Mouse (Mus musculus) splenic B cell, adult 2 months (primary cell): ENCODE data around the gene Tyk2.

Source experiments
- DNase-seq: peaks from one replicate; pipeline ENCODE4 v3.0.0-alpha.2; 2011; ENCODE audit warnings: low read depth, low spot score
- H3K27me3 ChIP-seq: 2 replicates; pipeline ENCODE4 v1.6.1; 2012; ENCODE audit warnings: mild to moderate bottlenecking, low read length, moderate library complexity, mixed read lengths; ENCODE audit not compliant: control insufficient read depth, poor library complexity, insufficient read depth, severe bottlenecking
- H3K36me3 ChIP-seq: 2 replicates; pipeline ENCODE4 v1.6.1; 2012; ENCODE audit warnings: mild to moderate bottlenecking, low read length, moderate library complexity, mixed read lengths; ENCODE audit not compliant: control insufficient read depth, poor library complexity, insufficient read depth, severe bottlenecking

Gene Tyk2

GRCm38 (mm10) chr9:21131059-21131956 is at the start of gene Tyk2:
TSS of gene Tyk2 (minus strand) at chr9:21131243.
- H3K36me3 ChIP-seq, result peaks cover 3% of the 10 kb centered on the region; the same call in 1 of the 2 replicates
- DNase-seq, result peak; percentile 96

DNA sequence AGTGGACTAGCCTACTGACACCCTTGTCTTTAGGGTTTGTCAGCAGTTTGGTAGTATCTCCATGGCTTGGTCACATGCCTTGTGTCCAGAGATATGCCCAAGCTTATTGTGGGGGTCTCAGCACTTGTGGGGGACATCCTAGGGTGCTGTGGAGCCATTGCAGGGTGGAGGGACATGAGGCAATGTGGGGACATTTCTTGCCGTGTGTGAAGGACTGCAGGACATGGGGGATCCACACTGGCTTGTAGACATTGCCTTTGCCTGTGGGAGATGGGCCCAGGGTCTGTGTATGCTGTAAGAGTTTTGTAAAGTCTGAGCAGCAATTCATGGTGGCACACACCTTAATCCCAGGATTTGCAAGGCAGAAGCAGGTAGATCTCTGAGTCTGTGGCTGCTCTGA is 49.8 kb upstream of the Tyk2 start:
- no peaks in the 10 kb centered on the region for H3K36me3 ChIP-seq
- DNase-seq, result no peak
- H3K27me3 ChIP-seq, result no peaks in the 10 kb centered on the region

More at GRCm38 (mm10) chr9:21131059-21131956, at the start of gene Tyk2:
- no peaks in the 10 kb centered on the region for H3K27me3 ChIP-seq

GRCm38 (mm10) chr9:21180402-21180801 is 49.4 kb upstream of the Tyk2 start:
- DNase-seq, result no peak
- Histone ChIP-seq H3K36me3 (no peaks in the 10 kb centered on the region), H3K27me3 (no peaks in the 10 kb centered on the region)

DNA sequence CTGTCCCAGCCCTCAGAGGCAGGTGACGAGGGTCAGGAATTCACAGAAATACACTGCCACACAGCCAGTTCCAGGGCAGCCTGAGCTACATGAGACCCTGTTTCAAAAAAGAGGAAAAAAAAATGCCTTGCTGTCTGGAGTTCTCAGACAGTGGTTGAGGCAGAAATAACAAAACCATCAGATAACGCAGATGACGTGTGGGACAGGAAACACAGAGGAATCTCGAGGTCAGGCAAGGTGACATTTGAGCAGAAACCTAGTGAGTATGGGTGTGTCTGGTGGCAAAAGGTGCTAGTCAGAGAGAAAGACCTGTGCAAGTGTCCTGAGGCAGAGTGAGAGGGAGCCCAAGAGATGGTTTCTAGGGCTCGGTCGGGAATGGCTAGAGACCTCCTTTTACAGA is 41.3 kb upstream of the Tyk2 start:
- H3K36me3 ChIP-seq, result no peaks in the 10 kb centered on the region
- no peak for DNase-seq
- no peaks in the 10 kb centered on the region for H3K27me3 ChIP-seq

- no peaks in the 10 kb centered on the region for H3K36me3 ChIP-seq
- H3K27me3 ChIP-seq, result no peaks in the 10 kb centered on the region
- no peak for DNase-seq
These were observed 38.1 kb upstream of the Tyk2 start for GRCm38 (mm10) chr9:21169157-21169556.

GRCm38 (mm10) chr9:21168161-21169123 is 37.4 kb upstream of the Tyk2 start:
- Histone ChIP-seq H3K36me3 (no peaks in the 10 kb centered on the region), H3K27me3 (no peaks in the 10 kb centered on the region)
- peak; percentile 83 for DNase-seq

- peak; percentile 52 for DNase-seq
- Histone ChIP-seq H3K36me3 (no peaks in the 10 kb centered on the region), H3K27me3 (no peaks in the 10 kb centered on the region)
These were observed 36.4 kb upstream of the Tyk2 start for GRCm38 (mm10) chr9:21167140-21168097.

DNA sequence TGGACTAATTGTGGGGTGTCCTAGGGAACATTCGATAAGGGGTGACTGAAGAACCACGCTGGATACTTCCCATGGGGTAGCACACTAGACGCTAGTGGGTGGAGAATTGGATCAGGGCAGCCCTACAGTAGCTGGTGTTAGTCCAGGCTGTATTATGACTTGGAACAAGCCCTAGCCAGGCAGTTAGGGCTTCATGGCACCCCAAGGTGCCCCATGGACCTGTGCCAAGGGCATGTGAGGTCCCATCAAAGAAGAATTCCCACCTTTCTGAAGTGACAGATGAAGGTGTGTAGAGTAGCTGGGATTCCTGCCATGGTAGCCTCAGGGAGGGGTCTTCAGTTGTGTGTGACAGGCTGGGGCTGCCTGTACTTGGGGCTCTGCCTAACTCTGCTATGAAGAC is 35.5 kb upstream of the Tyk2 start:
- no peak for DNase-seq
- Histone ChIP-seq H3K36me3 (no peaks in the 10 kb centered on the region), H3K27me3 (no peaks in the 10 kb centered on the region)

GRCm38 (mm10) chr9:21165952-21166451 is 35.0 kb upstream of the Tyk2 start:
- Histone ChIP-seq H3K27me3 (no peaks in the 10 kb centered on the region), H3K36me3 (no peaks in the 10 kb centered on the region)
- peak; percentile 65 for DNase-seq

DNA sequence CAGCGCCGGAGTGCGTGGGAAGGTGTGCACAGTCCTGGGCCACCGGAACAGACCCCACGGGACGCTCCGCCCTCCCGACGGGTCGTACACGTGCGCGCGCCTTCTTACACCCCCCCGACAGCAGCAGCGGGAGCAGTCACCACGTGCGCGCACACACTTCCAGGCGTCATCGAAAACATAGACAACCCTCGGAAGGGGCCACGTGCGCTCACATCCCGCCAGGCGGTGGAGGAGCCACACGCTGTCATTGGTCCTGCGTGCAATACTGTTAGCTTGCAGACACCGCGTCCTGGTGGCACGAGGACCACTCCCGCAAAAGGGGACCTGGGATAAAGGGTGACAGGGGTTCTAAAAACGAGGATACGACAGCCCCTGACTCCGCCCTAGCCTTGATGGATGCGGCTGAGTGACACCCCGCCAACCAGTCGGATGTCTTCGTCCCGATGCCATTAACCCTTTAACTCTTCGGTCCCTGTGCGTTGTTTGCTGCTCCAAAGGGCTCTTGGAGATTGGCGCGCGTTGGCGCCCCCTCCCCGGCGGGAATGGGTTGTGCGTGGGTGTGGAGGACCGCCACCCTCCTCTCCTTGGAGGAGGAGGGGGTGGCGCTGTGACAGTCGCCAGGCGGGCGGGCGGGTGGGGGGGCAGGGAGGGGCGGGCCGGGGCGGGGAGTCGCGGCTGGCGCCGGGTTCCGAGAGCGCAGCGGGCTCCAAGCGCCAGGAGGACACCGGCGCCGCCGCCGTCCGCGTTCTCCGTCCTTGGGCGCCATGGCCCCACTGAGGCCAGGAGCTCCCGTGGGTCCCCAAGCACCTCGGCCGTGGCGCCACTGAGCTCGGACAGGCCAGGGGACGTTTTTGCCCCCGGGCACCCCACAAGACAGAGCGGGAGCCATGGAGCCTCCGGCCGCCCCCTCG is 34.3 kb upstream of the Tyk2 start, which contains the start of gene Pde4a:
TSS of gene Pde4a (plus strand) at position 674 of the 911 bp plus-strand sequence.
- no peaks in the 10 kb centered on the region for H3K27me3 ChIP-seq
- H3K36me3 ChIP-seq, result no peaks in the 10 kb centered on the region
- peak; percentile 86 for DNase-seq

- Histone ChIP-seq H3K27me3 (no peaks in the 10 kb centered on the region), H3K36me3 (no peaks in the 10 kb centered on the region)
- DNase-seq, result peak; percentile 63
These were observed 33.0 kb upstream of the Tyk2 start for GRCm38 (mm10) chr9:21164072-21164471.

- Histone ChIP-seq H3K36me3 (no peaks in the 10 kb centered on the region), H3K27me3 (no peaks in the 10 kb centered on the region)
- DNase-seq, result peak; percentile 15
These were observed 32.3 kb upstream of the Tyk2 start for GRCm38 (mm10) chr9:21163086-21164050.
